Mouse (Mus musculus) ZHBTc4 (cell line): ENCODE data around the gene Igfbp5.
A peak's percentile ranks its signal among the peaks of the same experiment; 100 is the strongest.

ENCODE experiments used
- DNase-seq: peaks from one replicate; pipeline ENCODE4 v3.0.0-alpha.2; 2011; ENCODE audit warnings: low read depth, low spot score

Gene Igfbp5

DNA sequence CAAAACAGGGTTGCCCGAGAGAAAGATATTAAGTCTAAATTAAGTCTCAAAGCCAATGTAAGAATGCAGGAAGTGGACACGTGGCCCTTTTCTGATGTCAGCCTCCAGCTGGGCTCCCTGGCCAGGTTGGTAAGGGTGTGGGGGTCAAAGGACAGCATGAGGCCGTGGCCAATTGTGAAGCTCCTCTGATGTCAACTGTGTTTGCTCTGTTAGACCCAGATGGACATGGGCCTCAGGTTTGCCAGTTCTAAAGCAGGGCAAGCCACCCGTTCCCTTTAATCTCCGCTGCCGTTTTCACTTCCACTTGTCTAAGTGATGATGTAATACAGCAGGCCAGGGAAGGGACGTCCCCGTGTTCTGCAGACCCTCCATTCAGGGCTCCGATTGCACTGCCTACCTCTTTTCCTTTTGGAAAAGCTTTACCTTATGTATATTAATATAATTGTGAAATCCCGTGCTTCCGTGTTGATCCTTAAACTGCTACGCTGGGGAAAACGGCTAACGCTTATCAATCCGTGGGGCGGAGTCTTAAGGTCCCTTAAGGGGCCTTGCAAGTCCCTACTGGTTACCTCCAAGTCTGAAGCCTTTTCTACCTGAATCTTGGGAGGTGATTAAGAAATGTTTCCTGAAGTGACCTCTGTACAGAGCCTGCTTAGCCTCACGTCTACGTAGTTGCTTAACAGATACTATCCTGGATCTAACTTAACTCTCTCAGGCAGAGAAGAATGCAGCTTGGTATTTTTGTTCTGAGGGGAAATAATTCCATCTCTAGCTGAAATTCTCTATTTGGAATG, 31.8 kb downstream of the Igfbp5 start:
- DNase-seq: no peak

- no peak for DNase-seq
These were observed 34.9 kb downstream of the Igfbp5 start for GRCm38 (mm10) chr1:72839791-72840190.

DNA sequence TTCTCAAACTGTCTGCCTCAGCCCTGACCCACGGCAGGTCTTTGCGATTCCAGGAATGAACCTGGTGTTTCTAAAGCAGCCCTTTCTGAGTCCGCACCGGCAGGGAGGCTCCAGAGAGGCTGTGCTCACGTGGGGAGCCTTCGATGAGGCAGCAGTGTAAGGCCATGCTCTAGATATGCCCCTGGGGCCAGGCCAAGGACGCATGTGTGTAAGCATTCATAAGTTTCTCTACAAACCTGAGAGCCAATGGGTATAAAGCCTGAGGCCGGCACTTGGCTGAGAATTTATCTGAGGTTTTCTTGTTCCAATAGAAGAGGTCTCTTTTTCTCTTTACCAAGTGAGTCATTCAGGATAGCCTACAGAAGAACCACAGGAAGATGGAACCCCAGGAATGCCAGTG, 35.3 kb downstream of the Igfbp5 start:
- no peak for DNase-seq

- no peak for DNase-seq
These were observed 41.1 kb downstream of the Igfbp5 start for GRCm38 (mm10) chr1:72833563-72833962.

DNA sequence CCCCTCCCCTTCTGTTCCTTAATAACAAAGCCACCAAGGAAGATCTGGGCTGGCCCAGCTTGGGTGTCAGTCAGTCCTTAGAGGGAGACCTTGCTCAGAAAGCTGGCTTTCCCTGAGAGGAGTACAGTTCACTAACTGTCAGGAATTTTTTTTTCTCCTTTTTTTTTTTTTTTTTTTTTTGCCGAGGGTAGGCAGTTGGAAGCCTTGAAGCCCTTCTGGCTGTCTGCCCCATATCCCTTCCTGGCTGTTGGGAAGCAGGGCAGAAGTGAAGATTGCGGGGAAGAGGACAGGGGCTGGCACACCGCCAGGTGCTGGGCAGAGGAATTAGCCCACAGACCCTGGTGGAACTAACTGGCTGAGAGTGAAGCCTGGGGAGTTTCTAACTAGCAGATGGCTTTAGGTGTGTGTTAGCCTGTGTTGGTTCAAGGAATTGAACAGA, 42.0 kb downstream of the Igfbp5 start:
- DNase-seq: no peak

- no peak for DNase-seq
These were observed 44.2 kb downstream of the Igfbp5 start for GRCm38 (mm10) chr1:72830485-72830884.

GRCm38 (mm10) chr1:72828843-72829242, 45.8 kb downstream of the Igfbp5 start:
- DNase-seq: no peak

DNA sequence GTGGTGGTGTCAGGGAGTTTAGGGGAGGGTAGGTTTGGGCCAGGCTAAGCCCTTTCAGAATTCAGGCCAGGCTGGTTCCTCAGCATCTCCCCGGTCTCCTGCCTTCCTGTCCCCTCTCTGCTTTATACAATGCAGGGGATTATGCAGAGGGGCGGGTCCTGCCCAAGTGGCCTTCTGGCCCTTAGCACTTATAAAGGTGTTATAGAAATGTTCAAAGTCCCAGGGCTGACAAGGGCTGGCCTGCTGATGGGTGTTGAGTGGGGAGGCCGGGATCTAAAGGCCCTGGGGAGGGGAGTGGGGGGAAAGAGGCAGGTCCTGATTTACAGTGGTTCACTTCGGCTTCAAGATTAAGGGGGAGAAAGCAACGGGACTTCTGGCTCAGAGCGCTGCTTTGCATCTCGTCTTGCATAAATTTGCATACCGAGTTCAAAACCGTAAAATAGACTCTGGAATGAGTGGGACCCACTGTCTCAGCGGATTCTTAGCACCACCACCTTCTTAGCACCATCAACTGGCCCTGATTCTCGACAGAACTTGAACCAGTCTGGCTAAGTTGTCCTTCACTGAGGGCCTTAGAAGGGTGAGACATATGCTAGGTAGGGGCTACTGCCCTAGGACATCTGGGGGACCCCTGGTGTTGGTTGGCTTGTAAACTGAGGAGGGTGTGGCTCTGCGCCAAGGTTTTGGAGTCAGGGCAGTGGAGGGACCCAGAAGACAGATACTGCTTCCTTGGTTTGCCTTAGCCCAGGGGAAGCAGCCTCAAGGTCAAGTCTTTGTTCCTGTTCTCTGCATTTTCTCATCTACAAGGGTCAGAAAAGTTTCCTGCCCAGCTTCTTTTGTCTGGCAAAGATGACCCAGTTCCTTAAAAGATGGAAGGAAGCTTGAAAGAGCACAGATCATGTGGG, 47.0 kb downstream of the Igfbp5 start:
- peak; percentile 76 for DNase-seq

DNA sequence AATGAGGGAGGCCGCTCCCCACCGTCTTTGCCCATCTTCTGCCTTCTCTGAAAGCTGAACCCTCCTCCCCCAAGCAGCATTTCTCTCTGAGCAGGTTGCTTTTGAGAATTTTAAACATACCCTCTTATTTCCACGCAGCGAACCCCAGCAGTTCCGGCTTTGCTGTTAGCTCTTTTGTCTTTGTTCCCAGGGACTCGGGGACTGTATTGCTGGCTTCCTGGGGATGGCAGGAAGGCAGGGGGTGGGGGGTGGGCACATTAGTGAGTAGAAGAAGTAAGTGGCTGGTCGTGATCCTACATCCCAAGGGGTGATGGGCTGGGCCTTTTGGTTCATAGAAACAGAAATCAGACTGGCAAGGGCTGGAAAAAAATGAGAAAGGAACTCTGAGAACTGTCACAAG, 47.8 kb downstream of the Igfbp5 start:
- no peak for DNase-seq

GRCm38 (mm10) chr1:72826446-72826845, 48.2 kb downstream of the Igfbp5 start:
- peak; percentile 78 for DNase-seq

DNA sequence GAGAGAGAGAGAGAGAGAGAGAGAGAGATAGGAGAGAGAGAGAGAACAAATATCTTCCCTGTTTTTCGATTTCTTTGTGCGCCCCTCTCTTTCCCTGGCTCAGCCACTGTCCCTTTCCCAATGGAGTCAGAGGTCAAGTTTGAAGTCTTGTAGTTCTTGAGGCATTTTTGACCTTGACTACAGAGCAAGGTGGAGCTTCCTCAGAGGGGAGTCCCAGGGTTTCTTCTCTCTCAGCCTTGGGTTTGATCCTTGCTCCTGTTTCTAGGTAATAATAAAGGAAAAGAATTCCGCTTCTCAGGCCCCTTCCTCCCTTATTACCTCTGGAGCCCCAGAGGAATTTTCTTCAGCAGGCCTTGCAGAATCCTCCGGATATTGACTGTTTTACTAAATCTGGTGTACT, 48.8 kb downstream of the Igfbp5 start:
- no peak for DNase-seq

GRCm38 (mm10) chr1:72825286-72825685, 49.4 kb downstream of the Igfbp5 start:
- DNase-seq: no peak

- no peak for DNase-seq
These were observed 50.0 kb downstream of the Igfbp5 start for GRCm38 (mm10) chr1:72824707-72825101.

DNA sequence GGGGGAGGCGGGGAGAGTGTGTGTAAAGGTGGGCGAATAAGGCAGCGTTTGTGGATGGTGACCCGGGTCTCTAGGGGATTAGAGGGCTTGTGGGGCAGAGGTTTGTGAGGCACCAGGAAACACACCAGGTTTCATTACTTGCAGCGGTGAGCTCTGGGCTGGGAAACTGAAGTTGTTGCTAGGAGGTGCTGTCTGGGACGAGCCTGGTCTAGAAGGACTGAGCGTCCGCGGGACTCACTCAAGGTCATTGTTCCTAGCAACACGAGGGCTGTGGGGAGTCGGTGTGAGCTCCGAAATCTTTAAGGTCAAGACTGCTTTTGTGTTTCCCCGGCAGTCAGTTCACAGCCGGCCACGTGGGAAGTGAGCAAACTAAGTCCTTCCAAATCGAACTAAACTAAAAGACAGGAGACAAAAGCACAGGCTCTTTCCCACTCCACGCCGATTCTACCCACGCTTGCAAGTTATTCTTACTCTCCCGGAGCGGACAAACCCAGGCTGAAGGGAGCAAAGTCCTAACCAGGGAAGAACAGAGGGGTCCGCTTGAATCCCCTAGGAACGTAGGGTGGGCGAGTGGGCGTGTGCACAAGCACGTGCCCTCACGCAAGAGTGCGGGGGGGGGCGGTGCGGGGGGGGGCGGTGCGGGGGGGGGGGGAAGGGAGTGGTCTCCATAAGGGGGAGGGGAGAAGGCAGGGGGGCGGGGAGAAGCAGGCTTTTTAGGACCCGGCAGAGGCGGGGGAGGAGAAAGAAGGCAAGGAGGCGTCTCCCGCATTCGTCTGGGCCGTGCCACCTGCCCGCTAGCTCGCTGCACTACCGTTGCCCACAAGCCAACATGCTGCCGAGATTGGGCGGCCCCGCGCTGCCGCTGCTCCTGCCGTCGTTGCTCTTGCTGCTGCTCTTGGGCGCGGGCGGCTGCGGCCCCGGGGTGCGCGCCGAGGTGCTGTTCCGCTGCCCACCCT, 50.7 kb downstream of the Igfbp5 start, which contains the start of gene Igfbp2:
Igfbp2 (plus strand) TSS at position 753 of the 956 bp plus-strand sequence.
- peak; percentile 95 for DNase-seq

DNA sequence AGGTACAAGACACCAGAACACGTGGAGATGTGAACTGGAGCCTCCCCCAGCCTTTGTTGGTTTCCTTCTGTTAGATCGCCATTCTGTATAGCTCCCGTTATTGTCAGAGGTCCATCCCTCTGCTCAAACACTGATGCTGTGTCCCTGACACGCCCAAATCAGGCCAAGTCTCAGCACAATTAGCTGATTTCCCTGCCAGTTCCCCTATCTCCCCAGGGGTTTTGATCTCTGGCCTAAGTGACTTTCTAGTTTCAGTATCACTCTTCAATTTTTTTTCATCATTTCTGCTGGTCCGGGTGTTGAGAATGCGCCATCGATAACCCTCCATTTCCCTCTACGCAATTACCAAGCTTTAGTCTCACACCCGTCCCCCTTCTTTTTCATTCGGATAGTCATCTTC, 51.8 kb downstream of the Igfbp5 start:
- DNase-seq: peak; percentile 47

- peak; percentile 29 for DNase-seq
These were observed 54.7 kb downstream of the Igfbp5 start for GRCm38 (mm10) chr1:72819995-72820394.

DNA sequence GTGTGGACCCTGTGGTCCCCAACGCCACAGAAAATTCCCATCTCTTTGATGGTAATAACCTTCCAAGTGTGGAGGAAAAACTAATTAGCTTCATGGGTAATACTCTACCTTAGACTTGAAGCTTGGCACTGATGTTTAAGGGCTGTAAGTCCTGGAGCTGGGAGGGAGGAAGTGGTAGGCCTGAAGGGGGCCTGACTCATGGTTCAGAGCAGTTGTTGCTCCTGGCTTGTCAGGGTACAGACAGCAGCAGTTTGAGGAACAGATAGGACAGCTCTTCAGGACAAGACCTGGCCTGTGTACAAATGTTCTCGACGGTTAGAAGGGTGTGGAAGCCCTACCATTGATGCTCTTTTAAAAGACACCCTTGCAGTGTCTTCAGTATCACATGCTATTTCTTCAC, 59.1 kb downstream of the Igfbp5 start:
- DNase-seq: no peak

- DNase-seq: no peak
These were observed 59.5 kb downstream of the Igfbp5 start for GRCm38 (mm10) chr1:72815184-72815583.

- no peak for DNase-seq
These were observed 60.9 kb downstream of the Igfbp5 start for GRCm38 (mm10) chr1:72813639-72814403.

- peak; percentile 46 for DNase-seq
These were observed 61.5 kb downstream of the Igfbp5 start for GRCm38 (mm10) chr1:72813089-72813638.
